Mouse (Mus musculus) liver, adult 2 months (tissue): Measurements from ENCODE around the gene Grip2. TPM values are rescaled to one million over a fixed set of nuclear protein-coding genes. Genes with fewer than 3 reads are reported as not detected.
A peak's percentile ranks its signal among the peaks of the same experiment; 100 is the strongest.

Experiments used
- DNase-seq: peaks from one replicate; pipeline ENCODE4 v3.0.0-alpha.2; 2011; ENCODE audit warnings: low read depth, low spot score; ENCODE audit errors: extremely low read depth
- H3K27ac ChIP-seq: fragments of 200-500 bp; replicated peaks from 2 replicates; pipeline ENCODE4 v1.5.1; 2012; ENCODE audit warnings: low read depth, mild to moderate bottlenecking, control low read depth, inconsistent platforms, low read length; ENCODE audit not compliant: insufficient read depth
- H3K27me3 ChIP-seq: fragments of 200-500 bp; 2 replicates; pipeline ENCODE4 v1.6.1; 2012; ENCODE audit warnings: mild to moderate bottlenecking, moderate library complexity, low read length, inconsistent platforms; ENCODE audit not compliant: control insufficient read depth, insufficient read depth
- H3K36me3 ChIP-seq: fragments of 200-500 bp; 2 replicates; pipeline ENCODE4 v1.6.1; 2012; ENCODE audit warnings: low read length, inconsistent platforms; ENCODE audit not compliant: control insufficient read depth, insufficient read depth
- H3K4me1 ChIP-seq: fragments of 200-500 bp; 2 replicates; pipeline ENCODE4 v1.6.1; 2011; ENCODE audit warnings: low read length; ENCODE audit not compliant: control insufficient read depth, insufficient read depth
- H3K4me3 ChIP-seq: fragments of 200-500 bp; 2 replicates; pipeline ENCODE4 v1.5.1; 2011; ENCODE audit warnings: low read depth, mild to moderate bottlenecking, control low read depth, low read length, moderate library complexity; ENCODE audit not compliant: insufficient read depth
- H3K79me2 ChIP-seq: fragments of 200-500 bp; 2 replicates; pipeline ENCODE4 v1.6.1; 2012; ENCODE audit warnings: inconsistent platforms, mild to moderate bottlenecking, low read length, moderate library complexity; ENCODE audit not compliant: control insufficient read depth, insufficient read depth
- H3K9ac ChIP-seq: fragments of 200-500 bp; 2 replicates; pipeline ENCODE4 v1.6.1; 2012; ENCODE audit warnings: low read depth, mild to moderate bottlenecking, control low read depth, inconsistent platforms, low read length
- CTCF ChIP-seq: fragments of 200-500 bp; IDR thresholded peaks from 2 replicates; pipeline ENCODE4 v1.5.1; 2011; ENCODE audit warnings: low read depth, low read length, control low read depth
- POLR2A ChIP-seq: fragments of 200-500 bp; IDR thresholded peaks from 2 replicates; pipeline ENCODE4 v1.6.1; 2011; ENCODE audit warnings: low read length, control low read depth; ENCODE audit not compliant: insufficient read depth; ENCODE audit errors: extremely low read depth
- WGBS: fragments of 180-500 bp; shearing (Covaris S2); methylation state at CpG from one replicate; pipeline ENCODE4 v1.1.7; 2018; 5-methylcytosine and 5-hydroxymethylcytosine counted together
- polyA plus RNA-seq: library from polyadenylated mRNA; depleted of rRNA; stranded (reverse); fragments of >200 nt; gene quantifications from 2 replicates; pipeline ENCODE4 v1.2.3, GENCODE M21; 2012
- total RNA-seq: library from RNA; depleted of rRNA; stranded (reverse); fragments of >200 nt; gene quantifications from 2 replicates; pipeline ENCODE4 v1.2.3, GENCODE M21; 2014

Gene Grip2
- total and polyA plus RNA-seq, 2 experiments: 0.11 TPM; not detected in 1

GRCm38 (mm10) chr6:91808022-91808421, 19.0 kb downstream of the Grip2 start:
- peaks cover 13% of the 10 kb centered on the region for H3K27me3 ChIP-seq
- TF ChIP-seq CTCF: no peak
- no peak for TF ChIP-seq POLR2A

GRCm38 (mm10) chr6:91807169-91807568, 19.9 kb downstream of the Grip2 start:
- H3K27ac ChIP-seq: no peak overlapping the region
- H3K79me2 ChIP-seq: no peaks in the 10 kb centered on the region
- 4% methylated on average over 23 of the region's 23 CpGs for WGBS
- no peak for DNase-seq
- no peaks in the 10 kb centered on the region for H3K4me1 ChIP-seq
- TF ChIP-seq POLR2A (no peak), CTCF (no peak)
- H3K9ac ChIP-seq: no peak overlapping the region
- H3K27me3 ChIP-seq: peaks cover 13% of the 10 kb centered on the region
- no peaks in the 10 kb centered on the region for H3K36me3 ChIP-seq
- H3K4me3 ChIP-seq: no peak overlapping the region

More at GRCm38 (mm10) chr6:91808022-91808421, 19.0 kb downstream of the Grip2 start:
- H3K9ac ChIP-seq: no peak overlapping the region
- H3K79me2 ChIP-seq: no peaks in the 10 kb centered on the region
- H3K36me3 ChIP-seq: no peaks in the 10 kb centered on the region
- H3K4me3 ChIP-seq: no peak overlapping the region
- DNase-seq: no peak
- WGBS: 34% methylated on average over 6 of the region's 6 CpGs
- no peaks in the 10 kb centered on the region for H3K4me1 ChIP-seq
- no peak overlapping the region for H3K27ac ChIP-seq

- Histone ChIP-seq H3K4me1 (no peaks in the 10 kb centered on the region), H3K9ac (no peak overlapping the region), H3K27me3 (peaks cover 13% of the 10 kb centered on the region), H3K4me3 (no peak overlapping the region), H3K27ac (no peak overlapping the region), H3K79me2 (no peaks in the 10 kb centered on the region), H3K36me3 (no peaks in the 10 kb centered on the region)
- TF ChIP-seq POLR2A (no peak), CTCF (no peak)
- 54% methylated on average over 7 of the region's 7 CpGs for WGBS
- no peak for DNase-seq
Measured at GRCm38 (mm10) chr6:91804177-91804576, 22.9 kb downstream of the Grip2 start.

GRCm38 (mm10) chr6:91798496-91798895, 28.6 kb downstream of the Grip2 start:
- WGBS: 70% methylated on average over 12 of the region's 12 CpGs
- Histone ChIP-seq H3K4me3 (no peak overlapping the region), H3K27me3 (no peaks in the 10 kb centered on the region), H3K36me3 (no peaks in the 10 kb centered on the region), H3K4me1 (no peaks in the 10 kb centered on the region), H3K79me2 (no peaks in the 10 kb centered on the region), H3K9ac (no peak overlapping the region), H3K27ac (no peak overlapping the region)
- TF ChIP-seq CTCF: no peak
- TF ChIP-seq POLR2A: no peak
- no peak for DNase-seq

GRCm38 (mm10) chr6:91796736-91797135, 30.3 kb downstream of the Grip2 start:
- H3K9ac ChIP-seq: no peak overlapping the region
- WGBS: 93% methylated on average over 4 of the region's 4 CpGs
- DNase-seq: no peak
- H3K27ac ChIP-seq: no peak overlapping the region
- no peaks in the 10 kb centered on the region for H3K4me1 ChIP-seq
- no peak for TF ChIP-seq CTCF
- no peak for TF ChIP-seq POLR2A
- H3K4me3 ChIP-seq: no peak overlapping the region
- no peaks in the 10 kb centered on the region for H3K27me3 ChIP-seq
- H3K79me2 ChIP-seq: no peaks in the 10 kb centered on the region
- no peaks in the 10 kb centered on the region for H3K36me3 ChIP-seq

GRCm38 (mm10) chr6:91796064-91796463, 31.0 kb downstream of the Grip2 start:
- TF ChIP-seq POLR2A (no peak), CTCF (no peak)
- no peaks in the 10 kb centered on the region for H3K27me3 ChIP-seq
- no peaks in the 10 kb centered on the region for H3K36me3 ChIP-seq
- 55% methylated on average over 9 of the region's 9 CpGs for WGBS
- DNase-seq: peak; percentile 41
- H3K27ac ChIP-seq: no peak overlapping the region
- H3K4me3 ChIP-seq: no peak overlapping the region
- no peaks in the 10 kb centered on the region for H3K4me1 ChIP-seq
- H3K9ac ChIP-seq: no peak overlapping the region
- no peaks in the 10 kb centered on the region for H3K79me2 ChIP-seq
